Mouse (Mus musculus): ENCODE measurements at regions not wholly inside any gene's neighbourhood (a gene's known extent, or its start where the extent isn't known, plus 50 kb on each side); places are given as distances from the start of the nearest gene placed in this dataset.

DNA sequence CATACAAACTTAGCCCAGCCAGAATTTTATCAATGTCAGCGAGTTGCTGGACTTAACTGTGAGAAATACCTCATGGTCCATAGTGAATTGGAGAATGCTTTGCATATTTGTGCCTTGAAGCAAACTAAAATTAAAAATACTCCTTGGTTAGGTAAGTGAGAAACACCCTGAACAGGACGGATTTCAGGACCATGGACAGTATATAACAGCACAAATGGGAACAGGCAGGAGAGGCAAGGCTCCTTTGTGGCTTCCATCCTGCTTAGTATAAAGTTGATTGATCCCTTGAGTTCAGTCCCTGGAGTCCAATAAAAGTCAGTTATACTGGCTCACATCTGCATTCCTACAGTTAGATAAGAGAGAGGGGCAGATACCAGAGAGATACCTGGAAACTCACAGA is 53.9 kb upstream of the Bpifa3 start:
- Histone ChIP-seq H3K9ac (ENCODE audit: low read depth, low read length) (no peak overlapping the region), H3K36me3 (ENCODE audit: control insufficient read depth, insufficient read depth, low read length) (no peaks in the 10 kb centered on the region), H3K9me3 (ENCODE audit: control insufficient read depth, low read length) (no peaks in the 10 kb centered on the region), H3K4me2 (ENCODE audit: low read depth, low read length) (no peak overlapping the region), H3K4me1 (ENCODE audit: control insufficient read depth, insufficient read depth, low read length) (no peaks in the 10 kb centered on the region), H3K4me3 (ENCODE audit: low read depth, low read length) (no peak overlapping the region), H3K27me3 (replicated peaks; ENCODE audit: control insufficient read depth, insufficient read depth, low read length) (no peaks in the 10 kb centered on the region), H3K27ac (replicated peaks; ENCODE audit: low read depth, low read length) (no peak overlapping the region)
- 25% methylated on average over 2 of the region's 2 CpGs for WGBS
- ATAC-seq (ENCODE audit: low read depth): no peak
- peak; percentile 71 for DNase-seq (ENCODE audit: low spot score)

All from embryonic facial prominence, embryonic 14.5 days (tissue).